Comparison of ENCODE assay signal across 8 mouse cellular contexts in genomic region chr10:40024554-40025428, GRCm38 (mm10). TPM values are rescaled to one million over a fixed set of nuclear protein-coding genes. Genes with fewer than 3 reads are reported as not detected.
A peak's percentile ranks its signal among the peaks of the same experiment; 100 is the strongest.
DNase-seq lines count a peak whose midpoint lies in the region; TF ChIP-seq lines count a peak whose summit lies in the region.

Gene Mfsd4b1, minus strand, starts transcription at chr10:40025268.

- H3K4me3 ChIP-seq in cortical plate, adult 2 months (ENCODE audit: insufficient read depth, low read length) = peak within 1 kb of the TSS; percentile 47
- peak within 1 kb of the TSS; percentile 71 for H3K4me3 ChIP-seq in left cerebral cortex, adult 2 months
- H3K4me3 ChIP-seq in macrophage (ENCODE audit: inconsistent target) = peak within 1 kb of the TSS; percentile 24

- peak; percentile 70; the same call in 1 of the 2 replicates for TF ChIP-seq POLR2A in cortical plate, adult 2 months (IDR thresholded peaks at IDR 0.05; ENCODE audit: extremely low read depth, insufficient read depth, low read length)

- DNase-seq in ZHBTc4 (ENCODE audit: low read depth, low spot score) = peak; percentile 87
- DNase-seq in gastrocnemius, adult 8-10 months (ENCODE audit: low spot score in 2 of 2) = peak; percentile 74 to 80
- peak; percentile 85 for DNase-seq in hindlimb bud, embryonic 11.5 days (ENCODE audit: extremely low spot score, low read depth, low spot score)
- peak; percentile 85 to 86 for DNase-seq in left cerebral cortex, adult 2 months (ENCODE audit: extremely low spot score in 1 of 2, low spot score in 2 of 2)
- DNase-seq in right cerebral cortex, adult 18-20 months = peak; percentile 94
- DNase-seq in urinary bladder, postnatal 10 days (ENCODE audit: low spot score) = peak; percentile 20

- TF ChIP-seq CTCF in cortical plate, adult 2 months (IDR thresholded peaks at IDR 0.05; ENCODE audit: extremely low read depth, insufficient read depth, low read length) = no peak
- peak; percentile 21 for TF ChIP-seq CTCF in left cerebral cortex, adult 2 months (IDR thresholded peaks at IDR 0.05)

- H3K4me1 ChIP-seq in cortical plate, adult 2 months (ENCODE audit: control insufficient read depth, insufficient read depth, low read length) = no peaks in the 10 kb centered on the region

- no peaks in the 10 kb centered on the region for H3K36me3 ChIP-seq in macrophage (ENCODE audit: inconsistent target)

- 5% methylated on average over 46 of the region's 46 CpGs for WGBS in macrophage (ENCODE audit: missing documents)

- H3K79me2 ChIP-seq in macrophage (ENCODE audit: inconsistent target) = no peaks in the 10 kb centered on the region

- intact Hi-C loops in left cerebral cortex, adult 2 months (cut with DNase I) = loop anchor here (5.0 kb wide), 2 partner anchors 67 to 127 kb away; partner anchors contain the start of gene Mfsd4b4

- peak within 1 kb of the TSS; percentile 62 for H3K27ac ChIP-seq in cortical plate, adult 2 months (ENCODE audit: insufficient read depth, low read length)
- H3K27ac ChIP-seq in left cerebral cortex, adult 2 months = peak within 1 kb of the TSS; percentile 96
- H3K27ac ChIP-seq in macrophage = no peak within 1 kb of the TSS

RNA-seq across cellular contexts. Expression of gene Mfsd4b1, which starts in this region (rescaled TPM):
- 0.40 and 0.52 TPM in 2 replicates for polyA plus RNA-seq in cortical plate, adult 2 months (2012; rRNA removed)
- total RNA-seq in gastrocnemius, adult 8-10 months (2022) = 1 to 10 TPM; 1.8 to 2.6 (median 2.2) TPM
- 1 to 10 TPM; 1.4 to 1.7 TPM for total RNA-seq in left cerebral cortex, adult 2 months (2021)
- 1 to 10 TPM in 2 of 26 experiments, under 1 TPM in 8, not detected in 16; 0.19 to 1.9 (median 0.50) TPM for total RNA-seq in macrophage (2018; cell fraction: chromatin; rRNA removed)
- under 1 TPM in 21 of 26 experiments, not detected in 5; 0.03 to 0.20 (median 0.11) TPM for total RNA-seq in macrophage (2018; cell fraction: cytosol; rRNA removed)
- total RNA-seq in macrophage (2018; cell fraction: nucleus; rRNA removed) = 1 to 10 TPM in 3 of 26 experiments, under 1 TPM in 10, not detected in 13; 0.21 to 4.2 (median 0.47) TPM
- polyA plus RNA-seq in macrophage (2018) = not detected in 3 replicates

Comparison
In these comparisons a context has a peak if more than half of its experiments do, and no peak if none do; other contexts are left out.
1. DNase-seq: peak in every context shown above with its lines; median percentile 94 in right cerebral cortex, adult 18-20 months; 87 in ZHBTc4; 86 in left cerebral cortex, adult 2 months; 85 in hindlimb bud, embryonic 11.5 days; 77 in gastrocnemius, adult 8-10 months; 20 in urinary bladder, postnatal 10 days.